Mouse (Mus musculus): Measurements from ENCODE around the gene Olfr1256. TPM values are rescaled to one million over a fixed set of nuclear protein-coding genes. Genes with fewer than 3 reads are reported as not detected.

Gene Olfr1256
- not detected in 2 replicates for polyA plus RNA-seq (2015; fragmentation: Nextera tagmentation; extraction: Ambion mirVana)

GRCm38 (mm10) chr2:89841455-89841854 lies at the start of gene Olfr1256:
Gene Olfr1256 (minus strand): TSS chr2:89841555.
- ATAC-seq (replicated peaks; ENCODE audit: low FRiP score): no peak
- Histone ChIP-seq H3K9me3 (replicated peaks) (no peaks in the 10 kb centered on the region), H3K27me3 (no peaks in the 10 kb centered on the region), H3K36me3 (no peaks in the 10 kb centered on the region), H3K4me3 (replicated peaks) (no peak within 1 kb of the TSS), H3K4me2 (no peak within 1 kb of the TSS), H3K27ac (no peak within 1 kb of the TSS), H3K4me1 (no peaks in the 10 kb centered on the region), H3K9ac (no peak within 1 kb of the TSS)
- WGBS: 45% methylated on average over 2 of the region's 2 CpGs

GRCm38 (mm10) chr2:89878137-89878536 lies 36.8 kb upstream of the Olfr1256 start, which contains the start of gene Olfr1257:
Gene Olfr1257 (plus strand): TSS chr2:89878437.
- Histone ChIP-seq H3K4me2 (no peak within 1 kb of the TSS), H3K4me1 (no peaks in the 10 kb centered on the region), H3K36me3 (no peaks in the 10 kb centered on the region), H3K4me3 (replicated peaks) (no peak within 1 kb of the TSS), H3K9me3 (replicated peaks) (no peaks in the 10 kb centered on the region), H3K9ac (no peak within 1 kb of the TSS), H3K27me3 (no peaks in the 10 kb centered on the region), H3K27ac (no peak within 1 kb of the TSS)
- WGBS: 88% methylated on average over 1 of the region's 1 CpGs
- no peak for ATAC-seq (replicated peaks; ENCODE audit: low FRiP score)

DNA sequence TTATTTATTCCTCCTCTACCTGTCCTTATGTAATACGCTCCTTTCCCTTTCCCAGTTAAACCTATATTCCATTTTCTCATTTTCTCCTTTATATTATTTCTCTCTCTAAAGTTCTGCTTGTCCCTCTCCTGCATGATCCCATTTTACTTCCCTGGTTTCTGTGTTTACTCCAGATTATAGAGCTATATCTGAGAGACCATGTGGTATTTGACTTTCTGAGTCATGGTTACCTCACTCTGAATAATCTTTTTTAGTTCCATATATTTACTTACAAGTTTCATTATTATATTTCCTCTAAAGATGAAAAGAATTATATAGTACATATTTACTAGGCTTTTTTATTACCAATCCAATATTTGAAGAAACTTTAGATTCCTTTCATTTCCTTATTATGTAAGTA lies 7.9 kb upstream of the Olfr1256 start:
- H3K9ac ChIP-seq: no peak overlapping the region
- no peak overlapping the region for H3K4me2 ChIP-seq
- no peaks in the 10 kb centered on the region for H3K9me3 ChIP-seq (replicated peaks)
- H3K4me1 ChIP-seq: no peaks in the 10 kb centered on the region
- no peak overlapping the region for H3K27ac ChIP-seq
- H3K4me3 ChIP-seq (replicated peaks): no peak overlapping the region
- H3K27me3 ChIP-seq: no peaks in the 10 kb centered on the region
- 87% methylated on average over 1 of the region's 1 CpGs for WGBS
- no peak for ATAC-seq (replicated peaks; ENCODE audit: low FRiP score)
- H3K36me3 ChIP-seq: no peaks in the 10 kb centered on the region

DNA sequence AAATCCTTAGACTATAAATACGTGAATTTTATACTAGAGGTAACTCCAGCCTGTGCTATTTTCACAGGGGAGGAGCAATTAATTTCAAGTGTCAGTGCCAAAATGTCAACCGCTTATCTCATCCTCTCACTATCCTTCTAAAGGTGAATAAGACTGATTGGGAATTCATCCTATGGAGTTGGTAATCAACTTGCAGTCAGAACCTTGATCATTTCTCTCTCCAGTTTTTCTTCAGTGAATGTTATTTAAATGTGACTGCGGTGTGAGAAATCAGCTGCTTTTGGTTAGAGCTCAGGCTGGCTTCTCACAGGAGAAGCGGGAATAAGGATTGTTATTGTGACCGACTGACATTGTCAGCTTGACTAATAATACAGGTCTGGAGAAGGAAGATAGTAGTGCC lies 6.8 kb upstream of the Olfr1256 start, which contains the start of gene Olfr48:
Gene Olfr48 (minus strand): TSS at position 101 of the 400 bp plus-strand sequence.
- no peaks in the 10 kb centered on the region for H3K36me3 ChIP-seq
- no peak within 1 kb of the TSS for H3K4me3 ChIP-seq (replicated peaks)
- no peak within 1 kb of the TSS for H3K27ac ChIP-seq
- H3K9ac ChIP-seq: no peak within 1 kb of the TSS
- no peak within 1 kb of the TSS for H3K4me2 ChIP-seq
- no peaks in the 10 kb centered on the region for H3K9me3 ChIP-seq (replicated peaks)
- no peak for ATAC-seq (replicated peaks; ENCODE audit: low FRiP score)
- WGBS: 82% methylated on average over 5 of the region's 5 CpGs
- no peaks in the 10 kb centered on the region for H3K27me3 ChIP-seq
- no peaks in the 10 kb centered on the region for H3K4me1 ChIP-seq

DNA sequence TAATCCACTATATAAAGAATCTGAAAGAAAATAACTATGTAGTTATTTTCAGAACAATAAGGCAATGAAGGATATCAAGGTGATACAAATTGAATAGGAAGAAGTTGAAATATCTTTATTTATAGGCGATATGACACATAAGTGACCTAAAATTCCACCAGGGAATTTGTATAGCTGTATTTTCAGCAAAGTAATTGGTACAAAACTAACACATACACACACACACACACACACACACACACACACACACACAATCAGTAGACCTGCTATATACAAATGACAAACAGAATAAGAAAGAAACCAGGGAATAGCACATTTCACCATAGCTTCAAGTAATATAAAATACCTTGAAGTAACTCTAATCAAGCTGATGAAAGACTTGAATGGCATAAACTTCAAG lies 21.1 kb downstream of the Olfr1256 start:
- Histone ChIP-seq H3K9me3 (replicated peaks) (no peaks in the 10 kb centered on the region), H3K4me3 (replicated peaks) (no peak overlapping the region), H3K27ac (no peak overlapping the region), H3K4me2 (no peak overlapping the region), H3K36me3 (no peaks in the 10 kb centered on the region), H3K27me3 (no peaks in the 10 kb centered on the region), H3K4me1 (no peaks in the 10 kb centered on the region), H3K9ac (no peak overlapping the region)
- no peak for ATAC-seq (replicated peaks; ENCODE audit: low FRiP score)
- WGBS: 74% methylated on average over 1 of the region's 1 CpGs

GRCm38 (mm10) chr2:89811751-89812150 lies 29.6 kb downstream of the Olfr1256 start, which contains the start of gene Olfr1255:
Gene Olfr1255 (plus strand): TSS chr2:89812051.
- ATAC-seq (replicated peaks; ENCODE audit: low FRiP score): no peak
- Histone ChIP-seq H3K27ac (no peak within 1 kb of the TSS), H3K4me2 (no peak within 1 kb of the TSS), H3K9ac (no peak within 1 kb of the TSS), H3K4me1 (no peaks in the 10 kb centered on the region), H3K9me3 (replicated peaks) (no peaks in the 10 kb centered on the region), H3K36me3 (no peaks in the 10 kb centered on the region), H3K4me3 (replicated peaks) (no peak within 1 kb of the TSS), H3K27me3 (no peaks in the 10 kb centered on the region)
- 84% methylated on average over 3 of the region's 3 CpGs for WGBS

GRCm38 (mm10) chr2:89810751-89811150 lies 30.6 kb downstream of the Olfr1256 start:
- Histone ChIP-seq H3K27me3 (no peaks in the 10 kb centered on the region), H3K27ac (no peak overlapping the region), H3K9ac (no peak overlapping the region), H3K36me3 (no peaks in the 10 kb centered on the region), H3K9me3 (replicated peaks) (no peaks in the 10 kb centered on the region), H3K4me1 (no peaks in the 10 kb centered on the region), H3K4me3 (replicated peaks) (no peak overlapping the region), H3K4me2 (no peak overlapping the region)
- 87% methylated on average over 2 of the region's 2 CpGs for whole genome bisulfite sequencing
- ATAC-seq (replicated peaks; ENCODE audit: low FRiP score): no peak

GRCm38 (mm10) chr2:89799583-89799982 lies 41.8 kb downstream of the Olfr1256 start:
- H3K36me3 ChIP-seq: no peaks in the 10 kb centered on the region
- WGBS: 90% methylated on average over 3 of the region's 3 CpGs
- no peaks in the 10 kb centered on the region for H3K9me3 ChIP-seq (replicated peaks)
- H3K9ac ChIP-seq: no peak overlapping the region
- H3K27ac ChIP-seq: no peak overlapping the region
- no peak for ATAC-seq (replicated peaks; ENCODE audit: low FRiP score)
- no peaks in the 10 kb centered on the region for H3K4me1 ChIP-seq
- no peaks in the 10 kb centered on the region for H3K27me3 ChIP-seq
- H3K4me3 ChIP-seq (replicated peaks): no peak overlapping the region
- H3K4me2 ChIP-seq: no peak overlapping the region

- no peak within 1 kb of the TSS for H3K27ac ChIP-seq
- no peaks in the 10 kb centered on the region for H3K4me1 ChIP-seq
- H3K4me3 ChIP-seq (replicated peaks): no peak within 1 kb of the TSS
- H3K9me3 ChIP-seq (replicated peaks): no peaks in the 10 kb centered on the region
- H3K4me2 ChIP-seq: no peak within 1 kb of the TSS
- no peak for ATAC-seq (replicated peaks; ENCODE audit: low FRiP score)
- H3K9ac ChIP-seq: no peak within 1 kb of the TSS
- no peaks in the 10 kb centered on the region for H3K27me3 ChIP-seq
- H3K36me3 ChIP-seq: no peaks in the 10 kb centered on the region
Measured at GRCm38 (mm10) chr2:89793519-89793918, 47.8 kb downstream of the Olfr1256 start, which contains the start of gene Olfr1254. Gene Olfr1254 (minus strand): TSS chr2:89793619.

Other genes starting within 250 kb of the Olfr1256 start
- gene Olfr1246, start 248.4 kb downstream of the Olfr1256 start, polyA plus RNA-seq (2015; fragmentation: Nextera tagmentation; extraction: Ambion mirVana): not detected in 2 replicates
- not detected in 2 replicates for gene Olfr1247, start 227.4 kb downstream of the Olfr1256 start, polyA plus RNA-seq (2015; fragmentation: Nextera tagmentation; extraction: Ambion mirVana)
- gene Olfr1248, start 223.3 kb downstream of the Olfr1256 start, polyA plus RNA-seq (2015; fragmentation: Nextera tagmentation; extraction: Ambion mirVana): not detected in 2 replicates
- gene Olfr1249, start 206.6 kb downstream of the Olfr1256 start, polyA plus RNA-seq (2015; fragmentation: Nextera tagmentation; extraction: Ambion mirVana): not detected in 2 replicates
- gene Olfr1250, start 180.1 kb downstream of the Olfr1256 start, polyA plus RNA-seq (2015; fragmentation: Nextera tagmentation; extraction: Ambion mirVana): not detected in 2 replicates
- not detected in 2 replicates for gene Olfr1251, start 169.6 kb downstream of the Olfr1256 start, polyA plus RNA-seq (2015; fragmentation: Nextera tagmentation; extraction: Ambion mirVana)
- not detected in 2 replicates for gene Olfr1252, start 116.5 kb downstream of the Olfr1256 start, polyA plus RNA-seq (2015; fragmentation: Nextera tagmentation; extraction: Ambion mirVana)
- not detected in 2 replicates for gene Olfr1253, start 84.5 kb downstream of the Olfr1256 start, polyA plus RNA-seq (2015; fragmentation: Nextera tagmentation; extraction: Ambion mirVana)
- not detected in 2 replicates for gene Olfr1254, start 47.9 kb downstream of the Olfr1256 start, polyA plus RNA-seq (2015; fragmentation: Nextera tagmentation; extraction: Ambion mirVana)
- not detected in 2 replicates for gene Olfr1255, start 29.5 kb downstream of the Olfr1256 start, polyA plus RNA-seq (2015; fragmentation: Nextera tagmentation; extraction: Ambion mirVana)
- gene Olfr48, start 6.7 kb upstream of the Olfr1256 start, polyA plus RNA-seq (2015; fragmentation: Nextera tagmentation; extraction: Ambion mirVana): not detected in 2 replicates
- gene Olfr1257, start 36.9 kb upstream of the Olfr1256 start, polyA plus RNA-seq (2015; fragmentation: Nextera tagmentation; extraction: Ambion mirVana): not detected in 2 replicates
- not detected in 2 replicates for gene Olfr1258, start 85.8 kb upstream of the Olfr1256 start, polyA plus RNA-seq (2015; fragmentation: Nextera tagmentation; extraction: Ambion mirVana)
- gene Olfr1259, start 107.1 kb upstream of the Olfr1256 start, polyA plus RNA-seq (2015; fragmentation: Nextera tagmentation; extraction: Ambion mirVana): not detected in 2 replicates
- gene Olfr1260, start 132.8 kb upstream of the Olfr1256 start, polyA plus RNA-seq (2015; fragmentation: Nextera tagmentation; extraction: Ambion mirVana): not detected in 2 replicates
- gene Olfr1261, start 149.7 kb upstream of the Olfr1256 start, polyA plus RNA-seq (2015; fragmentation: Nextera tagmentation; extraction: Ambion mirVana): not detected in 2 replicates
- gene Olfr1262, start 158.6 kb upstream of the Olfr1256 start, polyA plus RNA-seq (2015; fragmentation: Nextera tagmentation; extraction: Ambion mirVana): not detected in 2 replicates
- gene Olfr1263, start 170.6 kb upstream of the Olfr1256 start, polyA plus RNA-seq (2015; fragmentation: Nextera tagmentation; extraction: Ambion mirVana): not detected in 2 replicates
- gene Olfr1264, start 184.0 kb upstream of the Olfr1256 start, polyA plus RNA-seq (2015; fragmentation: Nextera tagmentation; extraction: Ambion mirVana): not detected in 2 replicates
- not detected in 2 replicates for gene Olfr1265, start 193.8 kb upstream of the Olfr1256 start, polyA plus RNA-seq (2015; fragmentation: Nextera tagmentation; extraction: Ambion mirVana)
- not detected in 2 replicates for gene Olfr140, start 222.0 kb upstream of the Olfr1256 start, polyA plus RNA-seq (2015; fragmentation: Nextera tagmentation; extraction: Ambion mirVana)

Measured in kidney, embryonic 15.5 days (tissue).